Mouse (Mus musculus): ENCODE results near the gene Trim67. TPM values are rescaled to one million over a fixed set of nuclear protein-coding genes. Genes with fewer than 3 reads are reported as not detected.

The Trim67 gene
- polyA plus RNA-seq (2014; fragmentation: Nextera tagmentation; extraction: Ambion mirVana): 0.03 TPM in 1 of 2 replicates, not detected in the other

GRCm38 (mm10) chr8:124792708-124793107, at the start of gene Trim67:
Trim67 (plus strand) TSS chr8:124793092.
- H3K4me2 ChIP-seq (replicated peaks; ENCODE audit: low read depth, low read length): peak within 1 kb of the TSS; percentile 100
- H3K4me1 ChIP-seq (ENCODE audit: control insufficient read depth, insufficient read depth, low read length): peaks cover 20% of the 10 kb centered on the region
- no peaks in the 10 kb centered on the region for H3K9me3 ChIP-seq (ENCODE audit: control insufficient read depth, low read length)
- peak; percentile 85 for ATAC-seq (ENCODE audit: low FRiP score, low TSS enrichment)
- H3K27me3 ChIP-seq (ENCODE audit: control insufficient read depth, insufficient read depth, low read length): peaks cover 60% of the 10 kb centered on the region
- peak within 1 kb of the TSS; percentile 40; the same call in 1 of the 2 replicates for H3K9ac ChIP-seq (ENCODE audit: low read depth, low read length)
- H3K27ac ChIP-seq (ENCODE audit: low read depth, low read length): no peak within 1 kb of the TSS
- no peaks in the 10 kb centered on the region for H3K36me3 ChIP-seq (ENCODE audit: control insufficient read depth, insufficient read depth, low read length)
- peak within 1 kb of the TSS; percentile 60 for H3K4me3 ChIP-seq (ENCODE audit: low read length)
- under 1% methylated on average over 30 of the region's 39 CpGs for WGBS

GRCm38 (mm10) chr8:124746661-124747060, 46.2 kb upstream of the Trim67 start:
- Histone ChIP-seq H3K9ac (ENCODE audit: low read depth, low read length) (no peak overlapping the region), H3K36me3 (ENCODE audit: control insufficient read depth, insufficient read depth, low read length) (0 out of 2 replicates have a peak, but pooled peaks cover under 1% of the 10 kb centered on the region), H3K9me3 (ENCODE audit: control insufficient read depth, low read length) (no peaks in the 10 kb centered on the region), H3K4me3 (ENCODE audit: low read length) (no peak overlapping the region), H3K4me2 (replicated peaks; ENCODE audit: low read depth, low read length) (no peak overlapping the region), H3K4me1 (ENCODE audit: control insufficient read depth, insufficient read depth, low read length) (peaks cover 9% of the 10 kb centered on the region; the same call in 1 of the 2 replicates), H3K27ac (ENCODE audit: low read depth, low read length) (no peak overlapping the region), H3K27me3 (ENCODE audit: control insufficient read depth, insufficient read depth, low read length) (peaks cover 16% of the 10 kb centered on the region)
- 70% methylated on average over 13 of the region's 13 CpGs for WGBS
- no peak for ATAC-seq (ENCODE audit: low FRiP score, low TSS enrichment)

GRCm38 (mm10) chr8:124751191-124751590, 41.7 kb upstream of the Trim67 start:
- ATAC-seq (ENCODE audit: low FRiP score, low TSS enrichment): no peak; the same call in 1 of the 2 replicates
- WGBS: under 1% methylated on average over 31 of the region's 31 CpGs

GRCm38 (mm10) chr8:124751709-124752173, 41.2 kb upstream of the Trim67 start, which contains the start of gene Fam89a:
Fam89a (minus strand) TSS chr8:124751832.
- Histone ChIP-seq H3K4me3 (ENCODE audit: low read length) (peak within 1 kb of the TSS; percentile 71), H3K4me2 (replicated peaks; ENCODE audit: low read depth, low read length) (peak within 1 kb of the TSS; percentile 96), H3K36me3 (ENCODE audit: control insufficient read depth, insufficient read depth, low read length) (no peaks in the 10 kb centered on the region), H3K4me1 (ENCODE audit: control insufficient read depth, insufficient read depth, low read length) (peaks cover 28% of the 10 kb centered on the region), H3K27me3 (ENCODE audit: control insufficient read depth, insufficient read depth, low read length) (peaks cover 20% of the 10 kb centered on the region), H3K9ac (ENCODE audit: low read depth, low read length) (peak within 1 kb of the TSS; percentile 67), H3K9me3 (ENCODE audit: control insufficient read depth, low read length) (no peaks in the 10 kb centered on the region), H3K27ac (ENCODE audit: low read depth, low read length) (no peak within 1 kb of the TSS)
- 1% methylated on average over 33 of the region's 41 CpGs for WGBS
- peak; percentile 80 for ATAC-seq (ENCODE audit: low FRiP score, low TSS enrichment)

More at GRCm38 (mm10) chr8:124751191-124751590, 41.7 kb upstream of the Trim67 start:
- no peaks in the 10 kb centered on the region for H3K9me3 ChIP-seq (ENCODE audit: control insufficient read depth, low read length)
- peak overlapping the region; percentile 96 for H3K4me2 ChIP-seq (replicated peaks; ENCODE audit: low read depth, low read length)
- H3K27me3 ChIP-seq (ENCODE audit: control insufficient read depth, insufficient read depth, low read length): peaks cover 20% of the 10 kb centered on the region
- no peaks in the 10 kb centered on the region for H3K36me3 ChIP-seq (ENCODE audit: control insufficient read depth, insufficient read depth, low read length)
- peaks cover 28% of the 10 kb centered on the region for H3K4me1 ChIP-seq (ENCODE audit: control insufficient read depth, insufficient read depth, low read length)
- peak overlapping the region; percentile 67 for H3K9ac ChIP-seq (ENCODE audit: low read depth, low read length)
- peak overlapping the region; percentile 71 for H3K4me3 ChIP-seq (ENCODE audit: low read length)
- H3K27ac ChIP-seq (ENCODE audit: low read depth, low read length): no peak overlapping the region

- Histone ChIP-seq H3K36me3 (ENCODE audit: control insufficient read depth, insufficient read depth, low read length) (no peaks in the 10 kb centered on the region), H3K9me3 (ENCODE audit: control insufficient read depth, low read length) (no peaks in the 10 kb centered on the region), H3K4me2 (replicated peaks; ENCODE audit: low read depth, low read length) (peak overlapping the region; percentile 96), H3K27me3 (ENCODE audit: control insufficient read depth, insufficient read depth, low read length) (peaks cover 20% of the 10 kb centered on the region), H3K4me3 (ENCODE audit: low read length) (no peak overlapping the region), H3K4me1 (ENCODE audit: control insufficient read depth, insufficient read depth, low read length) (peaks cover 28% of the 10 kb centered on the region), H3K27ac (ENCODE audit: low read depth, low read length) (no peak overlapping the region), H3K9ac (ENCODE audit: low read depth, low read length) (no peak overlapping the region)
- no peak for ATAC-seq (ENCODE audit: low FRiP score, low TSS enrichment)
- WGBS: 38% methylated on average over 21 of the region's 21 CpGs
Measured at GRCm38 (mm10) chr8:124752325-124752862, 40.5 kb upstream of the Trim67 start.

- WGBS: 7% methylated on average over 11 of the region's 11 CpGs
- no peak overlapping the region for H3K4me3 ChIP-seq (ENCODE audit: low read length)
- ATAC-seq (ENCODE audit: low FRiP score, low TSS enrichment): peak; percentile 60
- peak overlapping the region; percentile 68 for H3K27ac ChIP-seq (ENCODE audit: low read depth, low read length)
- no peaks in the 10 kb centered on the region for H3K9me3 ChIP-seq (ENCODE audit: control insufficient read depth, low read length)
- H3K4me1 ChIP-seq (ENCODE audit: control insufficient read depth, insufficient read depth, low read length): peaks cover 28% of the 10 kb centered on the region
- H3K27me3 ChIP-seq (ENCODE audit: control insufficient read depth, insufficient read depth, low read length): peaks cover 20% of the 10 kb centered on the region
- no peak overlapping the region for H3K4me2 ChIP-seq (replicated peaks; ENCODE audit: low read depth, low read length)
- H3K9ac ChIP-seq (ENCODE audit: low read depth, low read length): no peak overlapping the region
- H3K36me3 ChIP-seq (ENCODE audit: control insufficient read depth, insufficient read depth, low read length): no peaks in the 10 kb centered on the region
Measured at GRCm38 (mm10) chr8:124754101-124754791, 38.6 kb upstream of the Trim67 start.

- WGBS: 41% methylated on average over 4 of the region's 4 CpGs
- Histone ChIP-seq H3K4me1 (ENCODE audit: control insufficient read depth, insufficient read depth, low read length) (peaks cover 28% of the 10 kb centered on the region), H3K4me3 (ENCODE audit: low read length) (no peak overlapping the region), H3K27ac (ENCODE audit: low read depth, low read length) (peak overlapping the region; percentile 68; the same call in 1 of the 2 replicates), H3K36me3 (ENCODE audit: control insufficient read depth, insufficient read depth, low read length) (no peaks in the 10 kb centered on the region), H3K9me3 (ENCODE audit: control insufficient read depth, low read length) (no peaks in the 10 kb centered on the region), H3K9ac (ENCODE audit: low read depth, low read length) (no peak overlapping the region), H3K27me3 (ENCODE audit: control insufficient read depth, insufficient read depth, low read length) (peaks cover 17% of the 10 kb centered on the region), H3K4me2 (replicated peaks; ENCODE audit: low read depth, low read length) (no peak overlapping the region)
- no peak for ATAC-seq (ENCODE audit: low FRiP score, low TSS enrichment)
Measured at GRCm38 (mm10) chr8:124754792-124755190, 38.1 kb upstream of the Trim67 start.

GRCm38 (mm10) chr8:124755481-124755880, 37.4 kb upstream of the Trim67 start:
- 79% methylated on average over 8 of the region's 8 CpGs for WGBS
- no peak overlapping the region for H3K9ac ChIP-seq (ENCODE audit: low read depth, low read length)
- H3K4me2 ChIP-seq (replicated peaks; ENCODE audit: low read depth, low read length): no peak overlapping the region
- peaks cover 16% of the 10 kb centered on the region for H3K27me3 ChIP-seq (ENCODE audit: control insufficient read depth, insufficient read depth, low read length)
- H3K36me3 ChIP-seq (ENCODE audit: control insufficient read depth, insufficient read depth, low read length): no peaks in the 10 kb centered on the region
- H3K27ac ChIP-seq (ENCODE audit: low read depth, low read length): no peak overlapping the region
- H3K4me3 ChIP-seq (ENCODE audit: low read length): no peak overlapping the region
- peaks cover 25% of the 10 kb centered on the region for H3K4me1 ChIP-seq (ENCODE audit: control insufficient read depth, insufficient read depth, low read length)
- no peak for ATAC-seq (ENCODE audit: low FRiP score, low TSS enrichment)
- no peaks in the 10 kb centered on the region for H3K9me3 ChIP-seq (ENCODE audit: control insufficient read depth, low read length)

GRCm38 (mm10) chr8:124756153-124756552, 36.7 kb upstream of the Trim67 start:
- no peak overlapping the region for H3K27ac ChIP-seq (ENCODE audit: low read depth, low read length)
- H3K9me3 ChIP-seq (ENCODE audit: control insufficient read depth, low read length): no peaks in the 10 kb centered on the region
- H3K9ac ChIP-seq (ENCODE audit: low read depth, low read length): no peak overlapping the region
- H3K27me3 ChIP-seq (ENCODE audit: control insufficient read depth, insufficient read depth, low read length): peaks cover 9% of the 10 kb centered on the region
- WGBS: 76% methylated on average over 2 of the region's 2 CpGs
- ATAC-seq (ENCODE audit: low FRiP score, low TSS enrichment): no peak
- no peak overlapping the region for H3K4me2 ChIP-seq (replicated peaks; ENCODE audit: low read depth, low read length)
- no peaks in the 10 kb centered on the region for H3K36me3 ChIP-seq (ENCODE audit: control insufficient read depth, insufficient read depth, low read length)
- no peak overlapping the region for H3K4me3 ChIP-seq (ENCODE audit: low read length)
- H3K4me1 ChIP-seq (ENCODE audit: control insufficient read depth, insufficient read depth, low read length): peaks cover 20% of the 10 kb centered on the region

Data from kidney, embryonic 14.5 days (tissue).